In genomic region chr15:101977043-101977726, GRCm38 (mm10) we compare ENCODE assay signal across 8 mouse cellular contexts. TPM values are rescaled to one million over a fixed set of nuclear protein-coding genes. Genes with fewer than 3 reads are reported as not detected.
DNase-seq lines count a peak whose midpoint lies in the region; ATAC-seq and TF ChIP-seq lines count a peak whose summit lies in the region.

No protein-coding gene starts in this region.

- peaks cover 9% of the 10 kb centered on the region for H3K4me1 ChIP-seq in forebrain, embryonic 11.5 days (replicated peaks; ENCODE audit: control insufficient read depth, insufficient read depth, low read length)
- H3K4me1 ChIP-seq in heart, embryonic 16.5 days (ENCODE audit: control insufficient read depth, insufficient read depth, low read length) = peaks cover 16% of the 10 kb centered on the region
- H3K4me1 ChIP-seq in liver, embryonic 14.5 days (replicated peaks; ENCODE audit: control insufficient read depth in 2 of 2, insufficient read depth in 2 of 2, low read length in 1 of 2) = peaks cover 46 to 49% of the 10 kb centered on the region in 2 experiments
- H3K4me1 ChIP-seq in stomach, embryonic 15.5 days = peaks cover 56% of the 10 kb centered on the region

- no peak for TF ChIP-seq CTCF in brain, embryonic 14.5 days (IDR thresholded peaks at IDR 0.05; ENCODE audit: borderline replicate concordance, extremely low read depth, insufficient read depth, insufficient read length)
- TF ChIP-seq CTCF in liver, embryonic 14.5 days (IDR thresholded peaks at IDR 0.05; ENCODE audit: low read depth) = peak; percentile 17; the same call in 1 of the 2 replicates

- no peak for TF ChIP-seq POLR2A in brain, embryonic 14.5 days (IDR thresholded peaks at IDR 0.05; ENCODE audit: borderline replicate concordance, extremely low read depth, insufficient read depth, insufficient read length, poor library complexity, severe bottlenecking)

- H3K9ac ChIP-seq in forebrain, embryonic 11.5 days (ENCODE audit: low read length) = peak overlapping the region; percentile 75
- peak overlapping the region; percentile 79 for H3K9ac ChIP-seq in heart, embryonic 16.5 days (ENCODE audit: low read length)
- peak overlapping the region; percentile 83 for H3K9ac ChIP-seq in liver, embryonic 14.5 days (replicated peaks)
- 0 out of 2 replicates have a peak overlapping the region, but pooled peaks have one; percentile 32 for H3K9ac ChIP-seq in stomach, embryonic 15.5 days

- WGBS in forebrain, embryonic 11.5 days = 4% methylated on average over 39 of the region's 39 CpGs
- whole genome bisulfite sequencing in heart, embryonic 16.5 days = 3% methylated on average over 32 of the region's 39 CpGs
- 2% methylated on average over 39 of the region's 39 CpGs for WGBS in liver, embryonic 14.5 days (ENCODE audit: insufficient replicate concordance)
- 3% methylated on average over 36 of the region's 39 CpGs for WGBS in stomach, embryonic 15.5 days

- DNase-seq in CD4-positive helper T cell, adult 2 months (ENCODE audit: low read depth, low spot score) = peak; percentile 79
- peak; percentile 85 for DNase-seq in brain, embryonic 14.5 days (ENCODE audit: low read depth)
- peak; percentile 89 for DNase-seq in forebrain, embryonic 11.5 days (ENCODE audit: low spot score)
- DNase-seq in kidney, postnatal 25 days = peak; percentile 94 to 98
- DNase-seq in liver, embryonic 14.5 days (ENCODE audit: low read depth in 3 of 3, low spot score in 3 of 3) = peak; percentile 76 to 81 (median 78)
- peak; percentile 79 for DNase-seq in neural tube, embryonic 10.5 days (ENCODE audit: extremely low spot score, low spot score)

- peak overlapping the region; percentile 21; the same call in 1 of the 2 replicates for H3K27ac ChIP-seq in forebrain, embryonic 11.5 days (ENCODE audit: low read depth, low read length)
- peak overlapping the region; percentile 78 for H3K27ac ChIP-seq in heart, embryonic 16.5 days (ENCODE audit: low read length)
- peak overlapping the region; percentile 80 for H3K27ac ChIP-seq in liver, embryonic 14.5 days
- H3K27ac ChIP-seq in stomach, embryonic 15.5 days = peak overlapping the region; percentile 94

- TF ChIP-seq EP300 in liver, embryonic 14.5 days (IDR thresholded peaks at IDR 0.05; ENCODE audit: low read depth) = no peak

- H3K4me2 ChIP-seq in forebrain, embryonic 11.5 days (ENCODE audit: low read depth, low read length, severe bottlenecking) = peak overlapping the region; percentile 86
- peak overlapping the region; percentile 76 for H3K4me2 ChIP-seq in heart, embryonic 16.5 days (ENCODE audit: low read depth, low read length)
- peak overlapping the region; percentile 87 for H3K4me2 ChIP-seq in liver, embryonic 14.5 days (ENCODE audit: low read depth)
- peak overlapping the region; percentile 64 for H3K4me2 ChIP-seq in stomach, embryonic 15.5 days

- peak overlapping the region; percentile 34 for H3K4me3 ChIP-seq in forebrain, embryonic 11.5 days (ENCODE audit: low read depth, low read length)
- H3K4me3 ChIP-seq in heart, embryonic 16.5 days (ENCODE audit: low read length) = peak overlapping the region; percentile 48
- H3K4me3 ChIP-seq in liver, embryonic 14.5 days (ENCODE audit: insufficient read depth in 1 of 2, low read depth in 2 of 2, low read length in 2 of 2) = peak overlapping the region; percentile 44
- peak overlapping the region; percentile 26 for H3K4me3 ChIP-seq in stomach, embryonic 15.5 days (replicated peaks)

- no peaks in the 10 kb centered on the region for H3K36me3 ChIP-seq in forebrain, embryonic 11.5 days (ENCODE audit: control insufficient read depth, insufficient read depth, low read length)
- H3K36me3 ChIP-seq in heart, embryonic 16.5 days (ENCODE audit: control insufficient read depth, insufficient read depth) = no peaks in the 10 kb centered on the region
- no peaks in the 10 kb centered on the region for H3K36me3 ChIP-seq in liver, embryonic 14.5 days (replicated peaks; ENCODE audit: control insufficient read depth, insufficient read depth, low read depth)
- H3K36me3 ChIP-seq in stomach, embryonic 15.5 days = no peaks in the 10 kb centered on the region

- H3K27me3 ChIP-seq in forebrain, embryonic 11.5 days (ENCODE audit: control insufficient read depth, insufficient read depth, low read length) = no peaks in the 10 kb centered on the region
- peaks cover 6% of the 10 kb centered on the region; the same call in 1 of the 2 replicates for H3K27me3 ChIP-seq in heart, embryonic 16.5 days (ENCODE audit: control insufficient read depth, insufficient read depth, low read length)
- H3K27me3 ChIP-seq in liver, embryonic 14.5 days (ENCODE audit: control insufficient read depth, insufficient read depth, low read length) = no peaks in the 10 kb centered on the region
- no peaks in the 10 kb centered on the region for H3K27me3 ChIP-seq in stomach, embryonic 15.5 days (replicated peaks)

- no peaks in the 10 kb centered on the region for H3K9me3 ChIP-seq in forebrain, embryonic 11.5 days (ENCODE audit: control insufficient read depth, low read length)
- H3K9me3 ChIP-seq in heart, embryonic 16.5 days (replicated peaks; ENCODE audit: control insufficient read depth, low read length) = no peaks in the 10 kb centered on the region
- no peaks in the 10 kb centered on the region for H3K9me3 ChIP-seq in liver, embryonic 14.5 days (ENCODE audit: control insufficient read depth, low read length)
- no peaks in the 10 kb centered on the region for H3K9me3 ChIP-seq in stomach, embryonic 15.5 days

- peak; percentile 85 for ATAC-seq in forebrain, embryonic 11.5 days (replicated peaks; ENCODE audit: low FRiP score)
- peak; percentile 94 for ATAC-seq in heart, embryonic 16.5 days (replicated peaks; ENCODE audit: extremely low read depth, insufficient read depth, low FRiP score)
- peak; percentile 95 for ATAC-seq in liver, embryonic 14.5 days (ENCODE audit: insufficient read depth)
- ATAC-seq in stomach, embryonic 15.5 days (ENCODE audit: insufficient read depth, low FRiP score, low read depth) = peak; percentile 90

RNA-seq across cellular contexts. Expression of gene Krt78, which starts 23.1 kb away (rescaled TPM):
- 0.03 TPM in 1 of 2 replicates, not detected in the other for polyA plus RNA-seq in brain, embryonic 14.5 days (2012; rRNA removed)
- not detected in 2 replicates for polyA plus RNA-seq in forebrain, embryonic 11.5 days (2014; fragmentation: Nextera tagmentation; extraction: Ambion mirVana)
- polyA plus RNA-seq in heart, embryonic 16.5 days (2015; fragmentation: Nextera tagmentation; extraction: Ambion mirVana) = 0.14 TPM in 1 of 2 replicates, not detected in the other
- polyA plus RNA-seq in liver, embryonic 14.5 days (2012; rRNA removed) = not detected in 2 replicates
- polyA plus RNA-seq in liver, embryonic 14.5 days (2014; fragmentation: Nextera tagmentation; extraction: Ambion mirVana) = not detected in 2 replicates
- 2.3 and 5.7 TPM in 2 replicates for polyA plus RNA-seq in stomach, embryonic 15.5 days (2015; fragmentation: Nextera tagmentation; extraction: Ambion mirVana)

RNA-seq across cellular contexts. Expression of gene Krt8, which starts 27.1 kb away (rescaled TPM):
- polyA plus RNA-seq in brain, embryonic 14.5 days (2012; rRNA removed) = 2.0 and 3.7 TPM in 2 replicates
- polyA plus RNA-seq in forebrain, embryonic 11.5 days (2014; fragmentation: Nextera tagmentation; extraction: Ambion mirVana) = 16.2 and 19.2 TPM in 2 replicates
- polyA plus RNA-seq in heart, embryonic 16.5 days (2015; fragmentation: Nextera tagmentation; extraction: Ambion mirVana) = 132 and 209 TPM in 2 replicates
- 37.8 and 40.5 TPM in 2 replicates for polyA plus RNA-seq in liver, embryonic 14.5 days (2012; rRNA removed)
- 98.1 and 102 TPM in 2 replicates for polyA plus RNA-seq in liver, embryonic 14.5 days (2014; fragmentation: Nextera tagmentation; extraction: Ambion mirVana)
- polyA plus RNA-seq in stomach, embryonic 15.5 days (2015; fragmentation: Nextera tagmentation; extraction: Ambion mirVana) = 916 and 929 TPM in 2 replicates

RNA-seq across cellular contexts. Expression of gene Krt79, which starts 37.1 kb away (rescaled TPM):
- 0.10 and 0.23 TPM in 2 replicates for polyA plus RNA-seq in brain, embryonic 14.5 days (2012; rRNA removed)
- polyA plus RNA-seq in forebrain, embryonic 11.5 days (2014; fragmentation: Nextera tagmentation; extraction: Ambion mirVana) = 0.12 TPM in 1 of 2 replicates, not detected in the other
- 0.53 and 0.75 TPM in 2 replicates for polyA plus RNA-seq in heart, embryonic 16.5 days (2015; fragmentation: Nextera tagmentation; extraction: Ambion mirVana)
- polyA plus RNA-seq in liver, embryonic 14.5 days (2012; rRNA removed) = not detected in 2 replicates
- polyA plus RNA-seq in liver, embryonic 14.5 days (2014; fragmentation: Nextera tagmentation; extraction: Ambion mirVana) = not detected in 2 replicates
- polyA plus RNA-seq in stomach, embryonic 15.5 days (2015; fragmentation: Nextera tagmentation; extraction: Ambion mirVana) = 1.2 and 1.6 TPM in 2 replicates

RNA-seq across cellular contexts. Expression of gene Krt18, which starts 50.8 kb away (rescaled TPM):
- 1.9 and 3.9 TPM in 2 replicates for polyA plus RNA-seq in brain, embryonic 14.5 days (2012; rRNA removed)
- polyA plus RNA-seq in forebrain, embryonic 11.5 days (2014; fragmentation: Nextera tagmentation; extraction: Ambion mirVana) = 12.0 and 13.6 TPM in 2 replicates
- polyA plus RNA-seq in heart, embryonic 16.5 days (2015; fragmentation: Nextera tagmentation; extraction: Ambion mirVana) = 127 and 215 TPM in 2 replicates
- 25.8 and 31.5 TPM in 2 replicates for polyA plus RNA-seq in liver, embryonic 14.5 days (2012; rRNA removed)
- 86.9 and 87.6 TPM in 2 replicates for polyA plus RNA-seq in liver, embryonic 14.5 days (2014; fragmentation: Nextera tagmentation; extraction: Ambion mirVana)
- polyA plus RNA-seq in stomach, embryonic 15.5 days (2015; fragmentation: Nextera tagmentation; extraction: Ambion mirVana) = 448 and 512 TPM in 2 replicates

RNA-seq across cellular contexts. Expression of gene Krt4, which starts 52.6 kb away (rescaled TPM):
- 2.3 and 2.6 TPM in 2 replicates for polyA plus RNA-seq in brain, embryonic 14.5 days (2012; rRNA removed)
- polyA plus RNA-seq in forebrain, embryonic 11.5 days (2014; fragmentation: Nextera tagmentation; extraction: Ambion mirVana) = not detected in 2 replicates
- 1.4 and 6.0 TPM in 2 replicates for polyA plus RNA-seq in heart, embryonic 16.5 days (2015; fragmentation: Nextera tagmentation; extraction: Ambion mirVana)
- polyA plus RNA-seq in liver, embryonic 14.5 days (2012; rRNA removed) = 0.06 and 0.11 TPM in 2 replicates
- not detected in 2 replicates for polyA plus RNA-seq in liver, embryonic 14.5 days (2014; fragmentation: Nextera tagmentation; extraction: Ambion mirVana)
- polyA plus RNA-seq in stomach, embryonic 15.5 days (2015; fragmentation: Nextera tagmentation; extraction: Ambion mirVana) = 390 and 937 TPM in 2 replicates

Comparison
In these comparisons a context has a peak if more than half of its experiments do, and no peak if none do; other contexts are left out.
1. Peak in every context shown above with its lines: DNase-seq, ATAC-seq, H3K4me3 ChIP-seq and H3K27ac ChIP-seq.
2. H3K27ac ChIP-seq: peak in every context shown above with its lines; median percentile 94 in stomach, embryonic 15.5 days; 80 in liver, embryonic 14.5 days; 78 in heart, embryonic 16.5 days; 21 in forebrain, embryonic 11.5 days.
3. H3K9ac ChIP-seq: peak in every context shown above with its lines; median percentile 83 in liver, embryonic 14.5 days; 79 in heart, embryonic 16.5 days; 75 in forebrain, embryonic 11.5 days; 32 in stomach, embryonic 15.5 days.